Mouse (Mus musculus) lung, embryonic 16.5 days (tissue): ENCODE results near the gene Gm21750. TPM values are rescaled to one million over a fixed set of nuclear protein-coding genes. Genes with fewer than 3 reads are reported as not detected.

Experiments used
- ATAC-seq: fragments of 200-750 bp; cut with Nextera tagmentation; 2 replicates; pipeline ENCODE4 v1.8.0; 2017; ENCODE audit warnings: low read depth, mild to moderate bottlenecking, moderate library complexity
- H3K27ac ChIP-seq: fragments of 300-500 bp; sonication (generic); 2 replicates; pipeline ENCODE4 v1.5.1; 2014; ENCODE audit warnings: mild to moderate bottlenecking, control low read depth, low read length
- H3K27me3 ChIP-seq: fragments of 300-500 bp; sonication (generic); 2 replicates; pipeline ENCODE4 v1.6.1; 2014; ENCODE audit warnings: low read depth, low read length, mixed read lengths; ENCODE audit not compliant: control insufficient read depth, insufficient read depth
- H3K36me3 ChIP-seq: fragments of 300-500 bp; sonication (generic); 2 replicates; pipeline ENCODE4 v1.6.1; 2014; ENCODE audit warnings: low read length; ENCODE audit not compliant: control insufficient read depth, insufficient read depth
- H3K4me1 ChIP-seq: fragments of 300-500 bp; sonication (generic); replicated peaks from 2 replicates; pipeline ENCODE4 v1.6.1; 2014; ENCODE audit warnings: low read length, mixed read lengths; ENCODE audit not compliant: control insufficient read depth, insufficient read depth
- H3K4me2 ChIP-seq: fragments of 300-500 bp; sonication (generic); 2 replicates; pipeline ENCODE4 v1.6.1; 2014; ENCODE audit warnings: low read depth, low read length, control low read depth
- H3K4me3 ChIP-seq: fragments of 300-500 bp; sonication (generic); 2 replicates; pipeline ENCODE4 v1.5.1; 2014; ENCODE audit warnings: mild to moderate bottlenecking, low read length, control low read depth
- H3K9ac ChIP-seq: fragments of 300-500 bp; sonication (generic); 2 replicates; pipeline ENCODE4 v1.6.1; 2014; ENCODE audit warnings: low read length, control low read depth
- H3K9me3 ChIP-seq: fragments of 300-500 bp; sonication (generic); 2 replicates; pipeline ENCODE4 v1.6.1; 2016; ENCODE audit warnings: low read length; ENCODE audit not compliant: control insufficient read depth
- WGBS: fragments of 180-500 bp; shearing (Covaris S2); extraction: QIAGEN DNeasy Blood & Tissue Kit; methylation state at CpG from one replicate; pipeline ENCODE4 v1.1.7; 2014; 5-methylcytosine and 5-hydroxymethylcytosine counted together
- polyA plus RNA-seq: library from polyadenylated mRNA; unstranded; fragments of >200 nt; fragmentation: Nextera tagmentation; extraction: Ambion mirVana; gene quantifications from 2 replicates; pipeline ENCODE4 v1.2.1, GENCODE M21; 2015

Gm21750 gene
- polyA plus RNA-seq, 1 experiment from 2014 or later = not detected

DNA sequence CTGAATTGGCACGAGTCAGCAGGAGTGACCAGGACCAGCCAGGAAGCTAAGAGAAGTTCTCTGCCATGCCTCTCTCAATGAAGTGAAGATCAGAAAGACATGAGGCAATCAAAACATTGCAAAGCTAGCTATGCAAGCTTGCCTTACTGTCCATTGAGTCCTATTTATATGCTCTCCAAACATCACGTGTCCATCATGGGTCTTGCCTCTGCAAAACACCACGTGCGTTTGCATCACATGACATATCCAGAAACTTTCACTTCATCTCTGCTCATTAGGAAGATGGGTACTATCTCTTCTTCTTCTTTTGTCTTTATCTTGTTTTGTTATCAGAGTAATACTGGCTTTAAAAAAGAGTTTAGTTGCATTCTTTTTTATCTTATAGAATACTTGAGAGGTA, 10.8 kb upstream of the Gm21750 start:
- no peak for ATAC-seq
- Histone ChIP-seq H3K4me3 (no peak overlapping the region), H3K27me3 (no peaks in the 10 kb centered on the region), H3K9me3 (no peaks in the 10 kb centered on the region), H3K4me2 (no peak overlapping the region), H3K4me1 (no peaks in the 10 kb centered on the region), H3K9ac (no peak overlapping the region), H3K36me3 (no peaks in the 10 kb centered on the region), H3K27ac (no peak overlapping the region)
- WGBS = 75% methylated on average over 4 of the region's 4 CpGs

DNA sequence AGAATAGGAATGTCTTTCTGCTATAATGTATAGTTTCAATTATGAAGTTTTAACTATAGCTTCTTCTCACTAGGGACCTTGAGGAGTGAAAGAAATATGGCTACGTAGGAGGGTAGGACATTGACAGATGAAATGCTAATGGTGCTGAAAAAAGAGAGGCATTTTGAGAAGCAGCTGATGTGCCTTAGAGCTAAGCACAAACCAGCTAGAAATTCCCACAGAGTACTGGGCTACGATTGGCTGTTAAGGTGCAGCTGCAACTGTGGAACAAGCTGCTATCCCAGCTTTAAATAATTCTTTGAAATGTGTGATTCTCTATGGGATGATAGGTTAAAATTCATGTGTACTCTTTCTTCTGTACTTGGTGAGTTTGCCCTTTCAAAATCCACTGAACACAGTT, 9.1 kb downstream of the Gm21750 start:
- no peak for ATAC-seq
- H3K27ac ChIP-seq = no peak overlapping the region
- H3K4me3 ChIP-seq = no peak overlapping the region
- no peak overlapping the region for H3K9ac ChIP-seq
- no peaks in the 10 kb centered on the region for H3K27me3 ChIP-seq
- no peak overlapping the region for H3K4me2 ChIP-seq
- WGBS = 61% methylated on average over 2 of the region's 2 CpGs
- no peaks in the 10 kb centered on the region for H3K4me1 ChIP-seq
- no peaks in the 10 kb centered on the region for H3K36me3 ChIP-seq
- no peaks in the 10 kb centered on the region for H3K9me3 ChIP-seq

DNA sequence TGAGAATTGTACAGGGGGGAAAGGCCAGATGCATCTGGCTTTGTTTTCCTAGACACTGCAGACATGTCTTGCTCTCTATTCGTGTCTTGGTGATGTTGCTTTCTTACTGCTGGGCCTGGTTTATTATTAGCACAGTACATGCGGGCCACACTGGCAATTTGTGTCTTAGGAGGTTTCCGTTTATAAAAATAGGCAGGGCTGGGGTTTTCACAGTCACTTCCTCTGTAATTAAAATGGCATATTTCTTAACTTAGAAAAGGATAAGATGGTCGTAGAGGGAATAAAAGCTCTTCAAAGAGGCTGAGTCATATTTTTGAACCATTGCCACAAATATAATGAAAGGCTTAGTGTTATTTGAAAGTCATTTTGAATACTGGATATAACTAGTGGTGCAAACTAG, 26.7 kb downstream of the Gm21750 start:
- H3K27me3 ChIP-seq = no peaks in the 10 kb centered on the region
- H3K9me3 ChIP-seq = no peaks in the 10 kb centered on the region
- H3K9ac ChIP-seq = no peak overlapping the region
- WGBS = 24% methylated on average over 4 of the region's 4 CpGs
- H3K27ac ChIP-seq = no peak overlapping the region
- no peak overlapping the region for H3K4me2 ChIP-seq
- no peaks in the 10 kb centered on the region for H3K4me1 ChIP-seq
- no peak for ATAC-seq
- no peaks in the 10 kb centered on the region for H3K36me3 ChIP-seq
- no peak overlapping the region for H3K4me3 ChIP-seq

DNA sequence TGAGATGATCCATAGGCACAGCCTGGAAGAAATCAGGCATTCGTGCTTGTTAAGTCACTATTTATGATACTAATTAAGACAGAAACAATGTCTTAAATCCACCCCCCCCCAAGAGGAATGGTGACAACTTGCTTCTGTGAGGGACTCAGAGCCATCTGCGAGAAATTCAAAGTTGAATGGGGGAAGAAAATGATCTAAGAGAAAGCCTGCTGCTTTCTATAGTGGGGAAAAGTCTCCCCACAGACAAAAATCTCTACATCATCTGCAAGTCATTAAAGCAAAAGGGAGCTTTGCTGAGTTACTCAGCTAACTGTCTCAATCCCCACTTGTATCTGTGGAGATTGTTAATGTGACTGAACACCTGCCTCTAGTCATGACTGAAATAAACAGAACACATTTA, 27.4 kb downstream of the Gm21750 start:
- 76% methylated on average over 2 of the region's 2 CpGs for WGBS
- Histone ChIP-seq H3K27ac (no peak overlapping the region), H3K9ac (no peak overlapping the region), H3K36me3 (no peaks in the 10 kb centered on the region), H3K4me3 (no peak overlapping the region), H3K4me2 (no peak overlapping the region), H3K9me3 (no peaks in the 10 kb centered on the region), H3K4me1 (no peaks in the 10 kb centered on the region), H3K27me3 (no peaks in the 10 kb centered on the region)
- no peak for ATAC-seq

DNA sequence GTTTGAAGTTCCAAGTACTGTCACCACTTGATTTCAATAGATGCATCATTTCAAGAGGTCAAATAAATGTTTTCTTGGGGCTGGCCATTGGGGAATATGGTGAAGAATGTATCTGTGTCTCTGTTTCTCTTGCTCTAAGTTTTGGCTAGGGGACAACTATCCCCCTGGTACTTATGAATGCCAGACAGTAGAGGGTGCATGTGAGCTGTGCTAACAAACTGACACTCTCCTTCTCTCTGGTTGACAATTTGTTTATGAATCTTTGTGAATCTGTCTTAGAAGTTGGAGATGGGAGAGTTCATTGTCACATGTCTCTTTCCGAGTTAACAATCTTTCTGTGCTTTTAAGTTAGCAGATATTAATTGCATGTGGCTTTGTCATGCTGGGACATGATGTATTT, 39.2 kb downstream of the Gm21750 start:
- Histone ChIP-seq H3K4me3 (no peak overlapping the region), H3K36me3 (no peaks in the 10 kb centered on the region), H3K9ac (no peak overlapping the region), H3K4me1 (no peaks in the 10 kb centered on the region), H3K27ac (no peak overlapping the region), H3K27me3 (no peaks in the 10 kb centered on the region; the same call in 1 of the 2 replicates), H3K9me3 (no peaks in the 10 kb centered on the region), H3K4me2 (no peak overlapping the region)
- peak; percentile 49; the same call in 1 of the 2 replicates for ATAC-seq
- 15% methylated on average over 1 of the region's 1 CpGs for WGBS

DNA sequence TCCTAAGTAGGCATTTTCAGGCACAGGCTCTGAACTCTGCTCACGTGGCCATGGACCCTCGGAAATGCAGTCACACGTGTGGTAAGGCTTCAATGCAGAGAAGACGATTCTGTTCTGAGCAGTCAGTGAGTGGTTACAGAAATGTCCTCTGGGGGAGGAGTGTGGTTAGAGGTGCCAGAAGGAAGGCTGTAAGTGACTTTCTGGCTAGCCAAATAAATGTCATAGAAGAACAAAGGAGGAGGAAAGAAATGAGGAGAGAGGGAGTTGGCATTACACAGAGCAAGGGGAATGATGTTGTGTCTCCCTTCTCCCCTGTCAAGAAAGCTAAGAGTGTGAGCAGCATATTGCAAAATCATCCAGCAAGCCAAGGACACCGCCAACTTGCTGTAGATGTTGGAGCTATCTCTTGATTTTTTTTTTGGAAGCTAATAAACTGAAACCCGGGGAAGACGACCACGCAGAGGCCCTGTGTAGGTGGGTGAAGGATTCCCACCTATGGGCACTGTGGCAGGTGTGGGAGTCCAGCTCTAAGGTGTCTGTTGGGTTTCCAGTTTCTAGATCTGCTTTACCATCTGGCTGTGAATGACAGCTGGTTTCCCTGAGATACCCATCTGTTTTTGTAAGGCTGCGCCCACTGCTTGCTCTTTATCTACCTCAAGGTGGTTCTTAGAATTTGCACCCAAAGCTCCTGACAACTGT, 48.5 kb downstream of the Gm21750 start:
- Histone ChIP-seq H3K4me3 (no peak overlapping the region), H3K27ac (peak overlapping the region; percentile 5; the same call in 1 of the 2 replicates), H3K9me3 (no peaks in the 10 kb centered on the region), H3K36me3 (no peaks in the 10 kb centered on the region), H3K4me1 (no peaks in the 10 kb centered on the region), H3K27me3 (no peaks in the 10 kb centered on the region), H3K4me2 (no peak overlapping the region), H3K9ac (no peak overlapping the region)
- 64% methylated on average over 9 of the region's 9 CpGs for WGBS
- peak; percentile 88 for ATAC-seq

Other genes starting within 250 kb of the Gm21750 start
- 86.2 and 91.1 TPM in 2 replicates for gene Med4, start 151.2 kb upstream of the Gm21750 start, polyA plus RNA-seq
- 107 and 109 TPM in 2 replicates for gene Sucla2, start 135.9 kb upstream of the Gm21750 start, polyA plus RNA-seq
- 5.8 and 7.0 TPM in 2 replicates for gene Nudt15, start 113.0 kb upstream of the Gm21750 start, polyA plus RNA-seq